Mouse (Mus musculus) erythroblast, adult 5-6 weeks (primary cell): ENCODE measurements around the gene Fads3. TPM values are rescaled to one million over a fixed set of nuclear protein-coding genes. Genes with fewer than 3 reads are reported as not detected.

Experiments used
- ATAC-seq: replicated peaks from 2 replicates; pipeline ENCODE4 v1.8.0; 2016; ENCODE audit warnings: moderate number of reproducible peaks, mild to moderate bottlenecking, moderate TSS enrichment, inconsistent platforms; ENCODE audit not compliant: poor library complexity, low FRiP score, severe bottlenecking
- total RNA-seq, 2 experiments: library from RNA; stranded (forward) in 1 of 2; stranded (reverse) in 1 of 2; fragments of 150-400 nt in 1 of 2; fragments of 200-764, 138-1000 nt in 1 of 2; gene quantifications; 2 replicates each; pipeline versions ENCODE4 v1.2.3 to v1.2.4; 2015 to 2017; ENCODE audit warnings: low replicate concordance in 2 of 2

The Fads3 gene
- total RNA-seq, 2 experiments from 2014 or later = 1.7 to 18.5 TPM

GRCm38 (mm10) chr19:10064173-10065012, 23.0 kb downstream of the Fads3 start:
- no peak for ATAC-seq

DNA sequence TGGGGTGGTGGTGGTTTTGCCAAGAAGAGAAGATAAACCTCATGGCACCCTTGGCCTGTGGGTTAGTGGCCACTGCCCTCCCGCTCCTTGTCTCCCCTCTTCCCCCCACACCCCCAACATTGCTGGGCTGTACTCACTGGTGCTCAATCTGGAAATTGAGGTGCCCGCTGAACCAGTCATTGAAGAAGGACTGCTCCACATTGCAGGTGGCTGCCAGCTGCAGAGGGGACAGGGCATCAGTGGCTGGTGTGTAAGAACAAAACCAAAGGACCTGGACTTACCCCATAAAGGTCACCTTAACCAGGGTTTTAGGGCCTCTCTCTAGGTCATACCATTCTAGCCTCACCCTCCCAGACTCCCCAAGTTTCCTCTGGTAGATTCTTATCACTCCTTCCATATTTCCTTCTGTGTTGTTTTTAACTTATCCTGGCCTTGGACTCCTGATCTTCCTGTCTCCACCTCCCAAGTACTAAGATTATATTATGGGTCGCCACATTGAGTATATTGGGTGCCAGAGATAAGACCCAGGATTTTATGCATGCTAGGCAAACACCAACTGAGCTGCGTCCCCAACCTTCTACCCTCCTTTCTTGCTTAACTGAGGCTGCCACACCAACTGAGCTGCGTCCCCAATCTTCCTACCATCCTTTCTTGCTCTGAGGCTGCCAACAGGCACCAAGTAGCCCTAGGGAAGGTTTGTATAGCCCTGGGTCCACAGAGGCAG, 24.3 kb downstream of the Fads3 start:
- ATAC-seq = no peak; the same call in 1 of the 2 replicates

DNA sequence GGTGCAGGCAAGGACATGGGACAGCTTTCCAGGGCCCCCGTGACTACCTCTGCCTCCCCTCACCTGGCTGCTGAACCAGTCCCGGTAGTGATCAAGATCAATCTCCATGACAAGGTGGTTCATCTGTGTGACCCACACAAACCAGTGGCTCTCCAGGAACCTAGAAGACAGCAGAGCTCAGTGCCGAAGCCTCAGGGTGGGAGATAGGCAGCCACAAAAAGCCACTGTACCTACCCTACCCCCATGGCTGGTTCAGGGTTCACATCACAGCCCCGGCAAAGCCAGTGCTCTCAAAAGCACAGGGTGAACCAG, 24.8 kb downstream of the Fads3 start:
- no peak for ATAC-seq

GRCm38 (mm10) chr19:10066502-10066901, 25.1 kb downstream of the Fads3 start:
- no peak for ATAC-seq

- ATAC-seq = no peak
Observed at GRCm38 (mm10) chr19:10067701-10068100, 26.3 kb downstream of the Fads3 start.

DNA sequence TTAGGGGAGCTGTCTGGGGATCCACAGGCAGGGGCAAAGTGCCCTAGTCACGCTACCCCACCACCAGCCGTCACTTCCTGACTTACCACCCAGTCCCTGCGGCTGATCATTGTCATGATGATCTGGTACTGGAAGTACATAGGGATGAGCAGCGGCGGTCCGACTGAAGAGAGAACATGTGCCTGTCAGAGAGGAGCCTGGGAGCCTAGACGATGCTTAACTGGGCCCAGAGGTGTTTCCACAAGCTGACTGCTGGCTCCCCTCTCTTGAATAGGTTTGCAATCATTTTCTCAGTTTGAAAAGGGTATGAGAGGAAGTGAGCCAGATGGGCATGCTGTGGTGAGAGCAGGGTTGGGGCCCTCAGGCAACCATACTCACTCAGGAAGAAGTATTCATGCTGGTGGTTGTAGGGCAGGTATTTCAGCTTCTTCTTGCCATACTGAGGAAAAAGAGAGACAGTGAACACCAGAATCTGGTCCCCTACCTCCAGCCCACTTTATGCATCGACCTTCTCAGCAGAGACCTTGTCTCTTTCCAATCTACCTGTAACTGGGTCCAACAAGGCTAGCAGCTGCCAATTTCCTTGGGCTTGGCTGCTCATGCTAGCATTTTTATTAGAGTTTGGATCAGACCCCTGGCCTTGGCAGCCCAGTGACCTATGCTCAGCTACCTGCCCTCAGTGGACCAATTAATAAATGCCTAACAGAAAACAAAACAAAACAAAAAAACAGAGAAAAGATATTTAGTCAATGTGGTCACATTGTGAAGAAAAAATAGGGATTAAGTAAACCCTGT, 29.0 kb downstream of the Fads3 start:
- no peak for ATAC-seq

DNA sequence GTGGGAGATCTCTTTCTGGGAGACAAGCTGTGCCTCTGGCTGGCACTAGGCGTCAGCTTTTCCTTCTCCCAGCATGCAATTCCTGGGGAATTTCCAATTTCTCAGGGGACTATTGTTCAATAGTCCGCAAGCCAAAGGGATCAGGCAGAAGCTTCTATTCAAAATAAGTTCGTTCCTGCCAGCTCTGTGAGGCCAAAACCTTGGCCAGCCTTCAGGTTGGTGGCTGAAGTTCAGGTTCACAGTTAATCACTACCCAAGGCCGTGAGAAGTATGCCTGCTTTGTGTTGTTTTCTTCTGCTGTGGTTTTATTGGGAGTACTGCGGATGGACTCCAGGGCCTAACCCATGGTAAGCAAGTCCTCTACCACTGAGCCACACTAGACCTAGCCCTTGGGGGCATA, 29.8 kb downstream of the Fads3 start:
- ATAC-seq = no peak

DNA sequence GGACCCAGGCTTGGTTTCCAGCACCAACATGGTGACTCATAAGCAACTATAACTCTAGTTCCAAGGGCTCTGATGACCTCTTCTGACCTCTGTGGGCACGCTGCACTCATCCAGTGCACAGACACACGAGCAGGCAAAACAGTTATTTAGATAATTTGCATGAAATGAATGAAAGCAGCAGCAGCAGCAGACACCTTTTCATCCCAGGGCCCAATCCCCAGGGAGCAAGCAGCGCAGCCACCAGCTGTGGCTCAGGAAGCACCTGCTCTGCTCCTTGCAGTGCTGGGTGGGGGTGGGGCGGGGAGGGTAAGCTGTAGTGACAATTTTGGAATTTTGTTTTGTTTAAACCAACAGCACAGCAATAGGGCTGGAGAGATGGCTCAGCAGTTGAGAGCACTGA, 30.5 kb downstream of the Fads3 start:
- ATAC-seq = no peak

DNA sequence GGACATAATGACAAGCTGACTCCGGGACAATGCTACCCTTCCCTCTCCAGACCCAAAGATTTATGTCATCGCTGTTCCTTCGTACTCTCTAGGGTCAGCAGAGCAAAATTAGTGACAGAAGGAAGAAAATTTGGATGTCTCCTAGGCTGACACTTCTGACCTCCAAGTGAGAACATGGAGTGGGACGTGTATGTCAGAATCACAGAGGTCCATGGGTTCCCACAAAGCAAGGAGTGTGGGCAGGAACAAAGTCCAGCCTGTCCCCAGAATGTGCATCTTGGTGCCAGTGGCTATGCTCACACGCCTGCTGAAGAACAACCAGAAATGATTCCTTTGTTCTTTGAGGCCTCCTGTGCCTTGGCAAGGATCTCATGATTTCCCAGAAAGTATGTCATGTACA, 31.8 kb downstream of the Fads3 start:
- ATAC-seq = no peak

- no peak for ATAC-seq
Observed at GRCm38 (mm10) chr19:10078392-10078791, 37.0 kb downstream of the Fads3 start.

- no peak for ATAC-seq
Observed at GRCm38 (mm10) chr19:10080384-10080783, 39.0 kb downstream of the Fads3 start.

DNA sequence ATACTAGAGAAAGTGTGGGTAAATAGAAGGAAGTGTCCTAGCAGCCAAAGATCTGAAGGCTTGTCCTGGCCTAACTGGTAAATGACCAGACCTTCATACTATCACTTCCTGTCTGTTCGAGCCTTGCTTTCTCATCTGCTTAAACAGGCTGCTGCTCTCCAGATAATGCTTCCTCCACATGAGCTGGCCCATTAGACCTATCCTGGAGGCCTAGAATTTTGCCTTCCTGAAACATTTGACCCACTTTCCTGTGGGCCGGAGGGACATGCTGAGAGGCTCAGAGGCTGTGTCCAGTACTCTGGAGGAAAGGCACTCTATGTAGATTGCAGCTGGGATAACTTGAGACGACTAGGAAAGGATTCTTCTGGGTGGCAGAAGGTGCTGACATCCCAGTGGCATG, 40.7 kb downstream of the Fads3 start:
- ATAC-seq = no peak

DNA sequence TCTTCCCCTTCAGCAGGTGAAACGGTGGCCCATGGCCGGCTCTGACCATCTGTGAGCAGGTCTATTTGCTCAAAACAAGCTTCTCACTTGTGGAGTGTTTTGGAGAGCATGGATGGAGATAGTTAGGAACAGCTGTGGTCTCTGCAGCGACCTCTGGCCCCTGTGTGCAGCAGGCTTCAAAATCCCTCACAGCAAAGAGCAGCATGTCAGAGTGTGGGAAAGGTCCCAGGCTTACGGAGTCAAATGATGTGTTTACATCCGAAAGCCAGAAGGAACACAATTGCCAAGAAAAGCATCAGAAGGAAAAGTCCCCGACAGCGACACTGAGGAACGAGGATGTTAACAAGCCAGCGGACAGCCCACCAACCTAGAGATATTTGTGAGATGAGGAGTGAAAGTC, 44.1 kb downstream of the Fads3 start:
- no peak for ATAC-seq

- ATAC-seq = no peak
Observed at GRCm38 (mm10) chr19:10086976-10087375, 45.6 kb downstream of the Fads3 start.

DNA sequence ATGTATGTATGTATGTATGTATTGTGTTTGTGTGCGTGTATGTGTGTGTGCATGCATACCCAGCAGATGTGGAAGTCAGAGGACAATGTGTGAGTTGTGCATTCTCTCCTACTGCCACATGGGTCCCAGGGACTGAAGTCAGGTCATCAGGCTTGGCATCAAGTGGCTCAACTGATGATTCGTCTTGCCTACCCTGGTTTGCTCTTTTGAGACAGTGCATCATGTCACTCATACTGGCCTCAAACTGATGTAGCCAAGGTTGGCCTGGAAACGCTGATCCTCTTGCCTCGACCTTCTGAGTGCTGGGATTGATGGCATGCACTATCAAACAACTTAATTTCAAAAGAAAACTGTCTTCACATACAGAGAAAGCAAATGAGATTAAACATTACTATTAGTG, 52.5 kb downstream of the Fads3 start:
- ATAC-seq = no peak

- no peak for ATAC-seq
Observed at GRCm38 (mm10) chr19:10094695-10095094, 53.3 kb downstream of the Fads3 start.

GRCm38 (mm10) chr19:10096371-10096876, 55.1 kb downstream of the Fads3 start:
- ATAC-seq = no peak

GRCm38 (mm10) chr19:10097826-10098225, 56.5 kb downstream of the Fads3 start:
- ATAC-seq = no peak

GRCm38 (mm10) chr19:10100631-10101071, 59.3 kb downstream of the Fads3 start:
- peak; percentile 84 for ATAC-seq

- ATAC-seq = peak; percentile 65
Observed at GRCm38 (mm10) chr19:10101341-10102053, 60.1 kb downstream of the Fads3 start, which contains the start of gene Fads2. TSS of gene Fads2 (minus strand) at chr19:10101746.
